Mouse (Mus musculus): ENCODE measurements around the gene Gm3250.

DNA sequence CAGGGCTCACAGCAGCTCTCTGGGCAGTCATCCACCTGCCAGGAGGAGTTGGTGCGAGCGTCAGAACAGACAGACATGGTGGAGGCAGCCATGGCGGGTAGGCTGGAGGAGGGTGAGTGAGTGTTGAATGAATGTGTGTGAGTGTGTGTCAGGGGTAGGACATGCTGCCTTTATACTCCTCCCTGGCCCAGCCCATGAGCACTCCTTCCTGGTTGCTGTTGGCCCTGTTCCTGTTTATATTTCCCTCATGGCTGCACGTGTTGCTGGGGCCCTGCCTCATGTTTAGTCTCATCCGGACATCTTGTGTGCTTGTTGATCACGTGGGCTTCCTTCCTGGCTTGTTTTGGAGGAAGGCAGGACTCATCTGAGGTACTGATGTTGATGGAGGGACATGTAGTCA lies 44.6 kb upstream of the Gm3250 start, which contains the start of gene Krtap10-4:
- no peak for TF ChIP-seq POLR2A (IDR thresholded peaks at IDR 0.05; ENCODE audit: low read depth, low read length)
- TF ChIP-seq CTCF (conservative IDR thresholded peaks at IDR 0.05; ENCODE audit: insufficient read depth, insufficient read length, low read depth, low read length), result no peak
